Mouse (Mus musculus) limb, embryonic 12.5 days (tissue): ENCODE results near the gene Scrn1. TPM values are rescaled to one million over a fixed set of nuclear protein-coding genes. Genes with fewer than 3 reads are reported as not detected.

Experiments
- ATAC-seq: fragments of 200-750 bp; cut with Nextera tagmentation; 2 replicates; pipeline ENCODE4 v1.8.0; 2017; ENCODE audit warnings: low read depth, moderate TSS enrichment; ENCODE audit not compliant: insufficient number of reproducible peaks, insufficient read depth, low FRiP score, low TSS enrichment
- H3K27ac ChIP-seq: fragments of 300-500 bp; sonication (generic); 2 replicates; pipeline ENCODE4 v1.5.1; 2016; ENCODE audit warnings: mild to moderate bottlenecking, moderate library complexity
- H3K27me3 ChIP-seq: fragments of 300-500 bp; sonication (generic); 2 replicates; pipeline ENCODE4 v1.6.1; 2016; ENCODE audit warnings: mild to moderate bottlenecking, moderate library complexity
- H3K36me3 ChIP-seq: fragments of 300-500 bp; sonication (generic); 2 replicates; pipeline ENCODE4 v1.6.1; 2016; ENCODE audit warnings: mild to moderate bottlenecking, moderate library complexity
- H3K4me1 ChIP-seq: fragments of 300-500 bp; sonication (generic); replicated peaks from 2 replicates; pipeline ENCODE4 v1.6.1; 2016
- H3K4me2 ChIP-seq: fragments of 300-500 bp; sonication (generic); 2 replicates; pipeline ENCODE4 v1.6.1; 2016; ENCODE audit warnings: mild to moderate bottlenecking, moderate library complexity
- H3K4me3 ChIP-seq: fragments of 300-500 bp; sonication (generic); replicated peaks from 2 replicates; pipeline ENCODE4 v1.5.1; 2016; ENCODE audit warnings: mild to moderate bottlenecking
- H3K9ac ChIP-seq: fragments of 300-500 bp; sonication (generic); replicated peaks from 2 replicates; pipeline ENCODE4 v1.6.1; 2016; ENCODE audit warnings: mild to moderate bottlenecking, moderate library complexity
- H3K9me3 ChIP-seq: fragments of 300-500 bp; sonication (generic); 2 replicates; pipeline ENCODE4 v1.6.1; 2016; ENCODE audit warnings: mild to moderate bottlenecking, moderate library complexity
- WGBS: fragments of 180-500 bp; shearing (Covaris S2); methylation state at CpG from one replicate; pipeline ENCODE4 v1.1.7; 2016; 5-methylcytosine and 5-hydroxymethylcytosine counted together
- polyA plus RNA-seq: library from polyadenylated mRNA; unstranded; fragments of >200 nt; fragmentation: Nextera tagmentation; extraction: Ambion mirVana; gene quantifications from 2 replicates; pipeline ENCODE4 v1.2.1, GENCODE M21; 2016

Scrn1 gene
- polyA plus RNA-seq, 1 experiment from 2014 or later, result 15.0 TPM

- Histone ChIP-seq H3K4me1 (peaks cover 42% of the 10 kb centered on the region), H3K9ac (no peak overlapping the region), H3K27ac (no peak overlapping the region), H3K36me3 (no peaks in the 10 kb centered on the region), H3K27me3 (no peaks in the 10 kb centered on the region; the same call in 1 of the 2 replicates), H3K4me2 (peak overlapping the region; percentile 86), H3K9me3 (no peaks in the 10 kb centered on the region), H3K4me3 (peak overlapping the region; percentile 53; the same call in 1 of the 2 replicates)
- ATAC-seq, result no peak
- WGBS, result 40% methylated on average over 3 of the region's 3 CpGs
Measured at GRCm38 (mm10) chr6:54565012-54565411, 1.3 kb downstream of the Scrn1 start.

GRCm38 (mm10) chr6:54564506-54564991 is 1.7 kb downstream of the Scrn1 start:
- 73% methylated on average over 9 of the region's 9 CpGs for WGBS
- peaks cover 39% of the 10 kb centered on the region for H3K4me1 ChIP-seq
- ATAC-seq, result no peak
- H3K9me3 ChIP-seq, result no peaks in the 10 kb centered on the region
- H3K4me3 ChIP-seq, result no peak overlapping the region
- H3K27ac ChIP-seq, result no peak overlapping the region
- H3K9ac ChIP-seq, result no peak overlapping the region
- H3K36me3 ChIP-seq, result no peaks in the 10 kb centered on the region
- peak overlapping the region; percentile 86 for H3K4me2 ChIP-seq
- H3K27me3 ChIP-seq, result no peaks in the 10 kb centered on the region; the same call in 1 of the 2 replicates

GRCm38 (mm10) chr6:54563561-54563960 is 2.7 kb downstream of the Scrn1 start:
- peaks cover 36% of the 10 kb centered on the region for H3K4me1 ChIP-seq
- H3K27me3 ChIP-seq, result no peaks in the 10 kb centered on the region; the same call in 1 of the 2 replicates
- H3K4me2 ChIP-seq, result no peak overlapping the region
- H3K9ac ChIP-seq, result no peak overlapping the region
- H3K4me3 ChIP-seq, result no peak overlapping the region
- H3K36me3 ChIP-seq, result no peaks in the 10 kb centered on the region
- no peak for ATAC-seq
- no peaks in the 10 kb centered on the region for H3K9me3 ChIP-seq
- no peak overlapping the region for H3K27ac ChIP-seq
- WGBS, result 88% methylated on average over 4 of the region's 4 CpGs

- H3K4me3 ChIP-seq, result no peak overlapping the region
- no peaks in the 10 kb centered on the region; the same call in 1 of the 2 replicates for H3K27me3 ChIP-seq
- H3K36me3 ChIP-seq, result no peaks in the 10 kb centered on the region
- peaks cover 25% of the 10 kb centered on the region for H3K4me1 ChIP-seq
- no peak overlapping the region for H3K4me2 ChIP-seq
- no peak overlapping the region for H3K27ac ChIP-seq
- no peaks in the 10 kb centered on the region for H3K9me3 ChIP-seq
- H3K9ac ChIP-seq, result no peak overlapping the region
- no peak for ATAC-seq
- 73% methylated on average over 14 of the region's 17 CpGs for WGBS
Measured at GRCm38 (mm10) chr6:54562018-54562809, 4.1 kb downstream of the Scrn1 start.

GRCm38 (mm10) chr6:54558466-54558865 is 7.8 kb downstream of the Scrn1 start:
- no peak overlapping the region for H3K9ac ChIP-seq
- WGBS, result 77% methylated on average over 7 of the region's 7 CpGs
- H3K4me2 ChIP-seq, result no peak overlapping the region
- no peaks in the 10 kb centered on the region for H3K9me3 ChIP-seq
- peaks cover 10% of the 10 kb centered on the region for H3K4me1 ChIP-seq
- H3K36me3 ChIP-seq, result no peaks in the 10 kb centered on the region
- H3K27ac ChIP-seq, result no peak overlapping the region
- no peak overlapping the region for H3K4me3 ChIP-seq
- no peak for ATAC-seq
- no peaks in the 10 kb centered on the region for H3K27me3 ChIP-seq

GRCm38 (mm10) chr6:54557671-54558070 is 8.6 kb downstream of the Scrn1 start:
- H3K36me3 ChIP-seq, result no peaks in the 10 kb centered on the region
- peaks cover 10% of the 10 kb centered on the region for H3K4me1 ChIP-seq

GRCm38 (mm10) chr6:54555816-54556215 is 10.5 kb downstream of the Scrn1 start:
- Histone ChIP-seq H3K4me3 (no peak overlapping the region), H3K4me2 (no peak overlapping the region), H3K9me3 (no peaks in the 10 kb centered on the region), H3K27me3 (no peaks in the 10 kb centered on the region), H3K36me3 (no peaks in the 10 kb centered on the region), H3K27ac (no peak overlapping the region), H3K9ac (no peak overlapping the region), H3K4me1 (peaks cover 10% of the 10 kb centered on the region)
- 72% methylated on average over 1 of the region's 1 CpGs for whole genome bisulfite sequencing
- ATAC-seq, result no peak

More at GRCm38 (mm10) chr6:54557671-54558070, 8.6 kb downstream of the Scrn1 start:
- Histone ChIP-seq H3K4me3 (no peak overlapping the region), H3K4me2 (no peak overlapping the region), H3K9ac (no peak overlapping the region), H3K27ac (no peak overlapping the region), H3K9me3 (no peaks in the 10 kb centered on the region), H3K27me3 (no peaks in the 10 kb centered on the region)
- no peak for ATAC-seq
- 94% methylated on average over 7 of the region's 7 CpGs for WGBS

- Histone ChIP-seq H3K4me1 (peaks cover 13% of the 10 kb centered on the region), H3K4me3 (no peak overlapping the region), H3K36me3 (no peaks in the 10 kb centered on the region), H3K4me2 (no peak overlapping the region), H3K27ac (peak overlapping the region; percentile 82), H3K9me3 (no peaks in the 10 kb centered on the region), H3K27me3 (no peaks in the 10 kb centered on the region), H3K9ac (no peak overlapping the region)
- ATAC-seq, result peak; percentile 56
- WGBS, result 58% methylated on average over 8 of the region's 8 CpGs
Measured at GRCm38 (mm10) chr6:54554341-54555110, 11.8 kb downstream of the Scrn1 start.

- Histone ChIP-seq H3K4me1 (peaks cover 19% of the 10 kb centered on the region), H3K4me2 (no peak overlapping the region), H3K4me3 (no peak overlapping the region), H3K36me3 (no peaks in the 10 kb centered on the region), H3K27me3 (no peaks in the 10 kb centered on the region), H3K27ac (peak overlapping the region; percentile 82), H3K9me3 (no peaks in the 10 kb centered on the region), H3K9ac (no peak overlapping the region)
- no peak for ATAC-seq
- 82% methylated on average over 2 of the region's 2 CpGs for WGBS
Measured at GRCm38 (mm10) chr6:54553632-54554031, 12.7 kb downstream of the Scrn1 start.

- H3K27me3 ChIP-seq, result no peaks in the 10 kb centered on the region
- H3K4me1 ChIP-seq, result peaks cover 19% of the 10 kb centered on the region
- no peak for ATAC-seq
- no peak overlapping the region for H3K4me2 ChIP-seq
- no peaks in the 10 kb centered on the region for H3K36me3 ChIP-seq
- WGBS, result 71% methylated on average over 9 of the region's 9 CpGs
- H3K27ac ChIP-seq, result no peak overlapping the region
- no peak overlapping the region for H3K9ac ChIP-seq
- H3K4me3 ChIP-seq, result no peak overlapping the region
- no peaks in the 10 kb centered on the region for H3K9me3 ChIP-seq
Measured at GRCm38 (mm10) chr6:54552721-54553413, 13.4 kb downstream of the Scrn1 start.
